Mouse (Mus musculus) forebrain, embryonic 13.5 days (tissue): ENCODE data around the gene Upk3b. TPM values are rescaled to one million over a fixed set of nuclear protein-coding genes. Genes with fewer than 3 reads are reported as not detected.
"Not testable (repeated sequence)": the region's sequence is repeated elsewhere in the genome, so short reads cannot be mapped to it uniquely, and the experiment has no call there.

ENCODE experiments used
- ATAC-seq: fragments of 200-750 bp; cut with Nextera tagmentation; 2 replicates; pipeline ENCODE4 v1.8.0; 2017
- H3K27ac ChIP-seq: fragments of 300-500 bp; sonication (generic); 2 replicates; pipeline ENCODE4 v1.5.1; 2015; ENCODE audit warnings: inconsistent platforms, mild to moderate bottlenecking, moderate library complexity
- H3K27me3 ChIP-seq: fragments of 300-500 bp; sonication (generic); 2 replicates; pipeline ENCODE4 v1.6.1; 2015; ENCODE audit warnings: mild to moderate bottlenecking, inconsistent platforms
- H3K36me3 ChIP-seq: fragments of 300-500 bp; sonication (generic); 2 replicates; pipeline ENCODE4 v1.6.1; 2015; ENCODE audit warnings: mild to moderate bottlenecking, inconsistent platforms; ENCODE audit not compliant: poor library complexity, severe bottlenecking
- H3K4me1 ChIP-seq: fragments of 300-500 bp; sonication (generic); 2 replicates; pipeline ENCODE4 v1.6.1; 2015; ENCODE audit warnings: inconsistent platforms
- H3K4me2 ChIP-seq: fragments of 300-500 bp; sonication (generic); 2 replicates; pipeline ENCODE4 v1.6.1; 2015; ENCODE audit warnings: inconsistent platforms, mild to moderate bottlenecking, moderate library complexity
- H3K4me3 ChIP-seq: fragments of 300-500 bp; sonication (generic); 2 replicates; pipeline ENCODE4 v1.5.1; 2015; ENCODE audit warnings: mild to moderate bottlenecking, inconsistent platforms
- H3K9ac ChIP-seq: fragments of 300-500 bp; sonication (generic); 2 replicates; pipeline ENCODE4 v1.6.1; 2015; ENCODE audit warnings: mild to moderate bottlenecking, inconsistent platforms
- H3K9me3 ChIP-seq: fragments of 300-500 bp; sonication (generic); replicated peaks from 2 replicates; pipeline ENCODE4 v1.6.1; 2016; ENCODE audit warnings: inconsistent platforms
- WGBS: fragments of 180-500 bp; shearing (Covaris S2); methylation state at CpG from one replicate; pipeline ENCODE4 v1.1.7; 2015; 5-methylcytosine and 5-hydroxymethylcytosine counted together
- polyA plus RNA-seq: library from polyadenylated mRNA; unstranded; fragments of >200 nt; fragmentation: Nextera tagmentation; extraction: Ambion mirVana; gene quantifications from 2 replicates; pipeline ENCODE4 v1.2.1, GENCODE M21; 2015

The Upk3b gene
- polyA plus RNA-seq, 1 experiment from 2014 or later = not detected

GRCm38 (mm10) chr5:136040210-136040609 lies 1.9 kb downstream of the Upk3b start:
- Histone ChIP-seq H3K4me3 (no peak overlapping the region), H3K27ac (no peak overlapping the region), H3K4me1 (0 out of 2 replicates have a peak, but pooled peaks cover 3% of the 10 kb centered on the region), H3K36me3 (no peaks in the 10 kb centered on the region), H3K9ac (no peak overlapping the region), H3K27me3 (no peaks in the 10 kb centered on the region), H3K9me3 (no peaks in the 10 kb centered on the region), H3K4me2 (peak overlapping the region; percentile 1; the same call in 1 of the 2 replicates)
- 38% methylated on average over 5 of the region's 5 CpGs for whole genome bisulfite sequencing
- ATAC-seq = no peak

DNA sequence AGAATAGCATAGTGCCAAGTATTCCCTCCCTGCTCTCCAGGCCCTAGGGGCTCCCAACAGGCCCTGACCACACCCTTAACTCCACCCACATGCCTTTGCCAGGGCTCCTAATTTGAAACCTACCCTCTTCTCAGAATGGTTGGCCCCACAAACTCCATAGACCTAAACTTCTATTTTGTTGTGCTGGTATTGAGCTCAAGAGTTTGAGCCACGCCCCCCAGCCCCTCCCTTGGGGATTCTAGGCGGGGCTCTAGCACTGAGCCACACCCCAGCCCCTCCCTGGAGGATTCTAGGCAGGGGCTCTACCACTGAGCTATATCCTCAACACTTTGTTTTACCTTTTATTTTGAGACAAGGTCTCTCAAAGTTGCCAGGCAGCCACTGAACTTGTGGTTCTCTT lies 3.0 kb downstream of the Upk3b start:
- WGBS = 34% methylated on average over 2 of the region's 2 CpGs
- Histone ChIP-seq H3K27me3 (no peaks in the 10 kb centered on the region), H3K4me3 (no peak overlapping the region), H3K36me3 (no peaks in the 10 kb centered on the region), H3K4me1 (0 out of 2 replicates have a peak, but pooled peaks cover 3% of the 10 kb centered on the region), H3K4me2 (no peak overlapping the region), H3K9ac (no peak overlapping the region), H3K27ac (no peak overlapping the region), H3K9me3 (no peaks in the 10 kb centered on the region)
- no peak for ATAC-seq

DNA sequence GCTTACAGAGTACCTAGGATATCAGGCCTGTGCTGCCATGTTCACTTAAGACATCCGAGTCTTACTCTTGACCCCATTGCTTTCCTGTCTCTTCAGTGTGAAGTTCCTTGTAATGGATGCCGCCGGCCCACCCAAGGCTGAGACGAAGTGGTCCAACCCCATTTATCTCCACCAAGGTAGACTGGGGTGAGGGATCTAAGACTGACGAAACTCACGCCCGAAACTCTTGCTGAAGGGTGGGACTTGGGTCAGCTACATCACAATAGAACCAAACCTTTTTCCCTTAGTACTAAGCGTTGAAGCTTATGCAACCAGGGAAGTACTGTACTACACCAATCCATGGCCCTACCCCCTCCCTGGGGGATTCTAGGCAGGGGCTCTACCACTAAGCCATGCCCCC lies 3.4 kb downstream of the Upk3b start:
- Histone ChIP-seq H3K4me1 (0 out of 2 replicates have a peak, but pooled peaks cover 3% of the 10 kb centered on the region), H3K4me2 (no peak overlapping the region), H3K9ac (no peak overlapping the region), H3K27me3 (no peaks in the 10 kb centered on the region), H3K27ac (no peak overlapping the region), H3K36me3 (no peaks in the 10 kb centered on the region), H3K9me3 (no peaks in the 10 kb centered on the region), H3K4me3 (no peak overlapping the region)
- WGBS = 95% methylated on average over 8 of the region's 8 CpGs
- ATAC-seq = no peak

- ATAC-seq = no peak
- H3K36me3 ChIP-seq = no peaks in the 10 kb centered on the region
- H3K4me3 ChIP-seq = no peak overlapping the region
- no peak overlapping the region for H3K4me2 ChIP-seq
- H3K27me3 ChIP-seq = no peaks in the 10 kb centered on the region
- H3K4me1 ChIP-seq = 0 out of 2 replicates have a peak, but pooled peaks cover 3% of the 10 kb centered on the region
- no peaks in the 10 kb centered on the region for H3K9me3 ChIP-seq
- 78% methylated on average over 13 of the region's 13 CpGs for WGBS
- no peak overlapping the region for H3K9ac ChIP-seq
- H3K27ac ChIP-seq = no peak overlapping the region
Measured at GRCm38 (mm10) chr5:136044865-136045264, 6.6 kb downstream of the Upk3b start.

DNA sequence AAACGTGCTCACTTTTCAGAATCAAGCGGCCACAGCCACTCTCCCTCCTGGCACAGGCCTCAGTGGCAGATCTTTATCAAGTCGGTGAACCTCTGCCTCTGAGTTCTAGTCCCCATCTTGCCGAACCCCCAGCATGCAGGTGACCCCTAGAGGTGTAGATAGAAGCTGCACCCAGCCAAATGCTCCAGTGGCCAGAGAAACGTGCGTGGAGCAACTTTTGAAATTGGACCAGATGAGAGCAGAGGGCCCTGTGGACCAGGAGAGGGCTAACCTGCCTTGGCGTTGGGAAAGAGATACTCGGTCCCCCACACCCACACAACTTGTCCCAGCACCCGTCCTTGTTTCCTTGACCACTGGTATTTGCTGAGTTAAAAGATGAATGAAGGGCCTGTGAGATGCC lies 7.1 kb downstream of the Upk3b start:
- Histone ChIP-seq H3K27me3 (no peaks in the 10 kb centered on the region), H3K4me2 (no peak overlapping the region), H3K27ac (no peak overlapping the region), H3K36me3 (no peaks in the 10 kb centered on the region), H3K4me1 (0 out of 2 replicates have a peak, but pooled peaks cover 3% of the 10 kb centered on the region), H3K9me3 (no peaks in the 10 kb centered on the region), H3K9ac (no peak overlapping the region), H3K4me3 (no peak overlapping the region)
- no peak for ATAC-seq
- 32% methylated on average over 9 of the region's 9 CpGs for WGBS

GRCm38 (mm10) chr5:136045987-136046386 lies 7.7 kb downstream of the Upk3b start:
- Histone ChIP-seq H3K4me2 (no peak overlapping the region), H3K4me1 (0 out of 2 replicates have a peak, but pooled peaks cover 2% of the 10 kb centered on the region), H3K9ac (no peak overlapping the region), H3K27me3 (no peaks in the 10 kb centered on the region), H3K27ac (no peak overlapping the region), H3K36me3 (no peaks in the 10 kb centered on the region), H3K4me3 (no peak overlapping the region), H3K9me3 (no peaks in the 10 kb centered on the region)
- WGBS = 3% methylated on average over 10 of the region's 10 CpGs
- ATAC-seq = 0 out of 2 replicates have a peak, but pooled peaks have one; percentile 30

DNA sequence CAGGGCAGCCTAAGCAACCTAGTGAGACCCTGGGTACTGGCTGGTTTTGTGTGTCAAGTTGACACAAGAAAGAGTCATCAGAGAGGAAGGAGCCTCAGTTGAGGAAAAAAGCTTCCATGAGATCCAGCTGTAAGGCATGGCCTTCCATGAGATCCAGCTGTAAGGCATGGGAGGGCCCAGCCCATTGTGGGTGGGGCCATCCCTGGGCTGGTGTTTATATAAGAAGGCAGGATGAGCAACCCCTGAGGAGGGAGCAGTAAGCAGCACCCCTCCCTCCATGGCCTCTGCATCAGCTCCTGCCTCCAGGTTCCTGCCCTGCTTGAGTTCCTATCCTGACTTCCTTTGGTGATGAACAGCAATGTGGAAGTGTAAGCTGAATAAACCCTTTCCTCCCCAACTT lies 10.2 kb downstream of the Upk3b start:
- not testable (repeated sequence) for ATAC-seq, H3K9ac ChIP-seq, H3K4me2 ChIP-seq

DNA sequence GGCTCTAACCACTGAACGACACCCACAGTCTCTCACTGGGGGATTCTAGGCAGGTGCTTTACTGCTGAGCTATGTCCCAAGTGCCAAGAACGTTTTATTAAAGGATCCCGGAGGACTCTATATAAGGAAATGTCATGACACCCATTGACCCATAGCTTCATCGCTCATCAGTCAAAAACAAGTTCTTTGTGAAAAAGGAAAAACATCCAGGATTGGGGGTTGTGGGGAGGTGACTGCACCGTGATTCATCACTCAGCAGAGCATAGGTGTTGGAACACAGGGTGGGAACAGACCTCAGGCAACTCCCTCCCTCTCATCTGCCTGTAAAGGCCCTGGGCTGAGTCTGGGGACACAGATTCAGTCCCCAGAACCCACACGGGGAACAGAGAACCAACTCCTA lies 11.6 kb downstream of the Upk3b start:
- ATAC-seq = no peak
- no peaks in the 10 kb centered on the region for H3K36me3 ChIP-seq
- no peak overlapping the region for H3K4me3 ChIP-seq
- H3K4me1 ChIP-seq = peaks cover 11% of the 10 kb centered on the region
- no peaks in the 10 kb centered on the region for H3K9me3 ChIP-seq
- H3K27ac ChIP-seq = no peak overlapping the region
- no peak overlapping the region for H3K9ac ChIP-seq
- no peaks in the 10 kb centered on the region for H3K27me3 ChIP-seq
- no peak overlapping the region for H3K4me2 ChIP-seq
- 76% methylated on average over 6 of the region's 6 CpGs for WGBS

More for the DNA sequence above, 10.2 kb downstream of the Upk3b start:
- not testable (repeated sequence) for H3K36me3 ChIP-seq, H3K9me3 ChIP-seq, H3K27me3 ChIP-seq, H3K27ac ChIP-seq, H3K4me3 ChIP-seq
- peaks cover 11% of the 10 kb centered on the region for H3K4me1 ChIP-seq

DNA sequence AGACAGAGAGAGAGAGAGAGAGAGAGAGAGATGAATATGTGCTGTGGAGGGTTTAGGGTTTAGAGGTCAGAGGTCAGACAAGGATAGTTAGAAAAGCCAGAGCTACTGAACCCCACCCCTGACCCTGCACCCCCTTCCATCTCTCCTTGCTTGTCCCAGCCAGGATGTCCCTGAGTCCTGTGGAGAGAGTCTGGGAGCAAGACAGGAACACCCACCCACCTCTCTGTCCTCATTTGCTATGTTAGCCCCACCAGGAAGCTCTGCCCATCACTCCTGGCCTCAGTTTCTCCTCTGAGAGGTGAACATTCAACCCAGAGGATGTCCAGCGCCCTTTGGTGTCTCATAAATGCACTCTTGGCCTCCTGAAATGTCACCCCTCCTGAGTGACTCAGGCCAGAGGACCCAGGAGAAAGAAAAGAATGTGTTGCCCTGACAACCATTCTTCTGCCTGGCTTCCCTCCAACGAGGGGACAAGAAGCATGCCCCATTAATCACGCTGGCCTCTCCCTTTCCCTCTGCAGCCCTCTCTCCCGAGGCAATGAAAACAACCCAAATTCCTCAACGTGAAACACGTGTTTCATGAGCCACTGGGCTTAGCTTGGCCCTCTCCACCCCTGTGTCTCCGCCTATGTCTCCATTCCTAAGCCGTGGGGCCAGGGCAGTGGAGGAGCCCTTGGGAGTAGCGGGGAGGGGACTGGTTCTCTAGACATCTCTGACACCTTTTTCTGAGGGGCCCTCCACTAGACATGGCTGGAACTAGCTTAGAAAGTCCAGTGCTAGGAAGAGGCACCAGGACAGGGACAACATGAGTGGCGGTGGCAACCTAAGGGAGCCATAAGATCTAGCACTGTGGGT lies 13.2 kb downstream of the Upk3b start:
- Histone ChIP-seq H3K9ac (no peak overlapping the region), H3K27me3 (no peaks in the 10 kb centered on the region), H3K4me1 (peaks cover 11% of the 10 kb centered on the region), H3K4me2 (no peak overlapping the region), H3K9me3 (no peaks in the 10 kb centered on the region), H3K4me3 (no peak overlapping the region), H3K27ac (peak overlapping the region; percentile 40; the same call in 1 of the 2 replicates), H3K36me3 (no peaks in the 10 kb centered on the region)
- peak; percentile 50; the same call in 1 of the 2 replicates for ATAC-seq
- WGBS = 4% methylated on average over 10 of the region's 10 CpGs

GRCm38 (mm10) chr5:136052861-136053655 lies 14.8 kb downstream of the Upk3b start:
- Histone ChIP-seq H3K4me2 (no peak overlapping the region), H3K36me3 (no peaks in the 10 kb centered on the region), H3K9me3 (no peaks in the 10 kb centered on the region), H3K9ac (no peak overlapping the region), H3K4me1 (peaks cover 11% of the 10 kb centered on the region), H3K4me3 (no peak overlapping the region), H3K27me3 (no peaks in the 10 kb centered on the region), H3K27ac (no peak overlapping the region)
- ATAC-seq = no peak
- WGBS = 84% methylated on average over 8 of the region's 8 CpGs

DNA sequence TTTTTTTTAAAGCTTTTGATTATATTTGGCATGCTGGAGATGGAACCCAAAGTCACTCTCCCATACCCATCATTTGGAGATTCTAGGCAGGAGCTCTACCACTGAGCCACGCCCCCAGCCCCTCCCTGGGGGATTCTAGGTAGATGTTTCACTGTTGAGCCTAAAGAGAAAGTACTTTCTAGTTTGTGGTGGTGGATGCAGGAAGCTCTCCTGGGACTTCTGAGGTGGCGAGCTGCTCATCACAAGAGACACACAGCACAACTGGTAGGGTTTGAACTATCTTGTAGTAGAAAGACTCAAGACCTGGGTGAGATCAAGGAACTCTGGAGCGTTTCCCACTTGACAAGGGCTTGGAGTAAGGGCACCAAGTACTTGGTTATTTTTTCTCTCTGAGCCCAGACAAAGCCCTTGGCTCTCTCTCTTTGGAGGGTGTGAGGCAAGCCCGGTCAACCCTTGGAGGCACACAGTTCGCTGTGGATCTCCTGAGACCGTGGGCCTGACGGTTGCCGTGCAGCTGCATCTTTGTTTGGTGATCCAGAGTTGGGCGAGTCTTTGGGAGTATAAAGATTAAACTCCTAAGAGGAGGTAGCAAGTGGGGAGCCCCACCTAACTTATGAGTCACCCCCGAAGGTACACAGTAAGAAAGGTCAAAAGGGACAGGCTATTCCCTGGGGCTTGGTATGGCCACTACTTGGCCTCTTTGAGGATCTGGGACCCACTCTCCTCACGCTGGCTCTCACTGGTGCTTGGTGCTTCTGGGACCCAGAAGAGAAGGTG lies 16.2 kb downstream of the Upk3b start, which contains the start of gene Upk3bl:
Gene Upk3bl (plus strand): TSS at position 192 of the 777 bp plus-strand sequence.
- 93% methylated on average over 11 of the region's 11 CpGs for WGBS
- Histone ChIP-seq H3K27ac (no peak within 1 kb of the TSS), H3K9ac (no peak within 1 kb of the TSS), H3K9me3 (no peaks in the 10 kb centered on the region), H3K4me2 (no peak within 1 kb of the TSS), H3K4me3 (no peak within 1 kb of the TSS), H3K27me3 (no peaks in the 10 kb centered on the region), H3K4me1 (peaks cover 11% of the 10 kb centered on the region), H3K36me3 (no peaks in the 10 kb centered on the region)
- ATAC-seq = no peak
